18 mouse cellular contexts compared by ENCODE assay signal in the genomic region with DNA sequence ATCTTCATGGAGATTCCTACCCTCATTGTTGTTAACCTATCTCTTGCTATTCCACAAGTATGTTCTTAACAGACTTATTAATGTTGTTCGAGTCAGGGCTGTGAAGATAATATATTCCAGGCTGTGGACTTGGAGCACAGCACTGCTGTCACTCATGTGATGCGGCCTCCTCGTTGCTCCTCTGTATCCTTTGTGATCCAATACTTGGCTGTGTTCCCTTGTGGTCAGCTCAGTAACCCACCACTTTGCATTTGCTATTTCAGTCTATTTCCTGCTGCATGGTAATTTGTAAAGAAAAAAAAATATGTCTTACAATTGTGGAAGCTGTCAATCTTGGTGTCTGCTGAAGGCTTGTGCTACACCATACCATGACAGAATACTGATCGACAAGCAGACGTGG. TPM values are rescaled to one million over a fixed set of nuclear protein-coding genes. Genes with fewer than 3 reads are reported as not detected.
A peak's percentile ranks its signal among the peaks of the same experiment; 100 is the strongest.
DNase-seq lines count a peak whose midpoint lies in the region; ATAC-seq lines count a peak whose summit lies in the region.
"Had no signal": no experiment of that assay in that cellular context is flagged by ENCODE, and none has a peak within 500 bp of the region (broad histone marks: within the 10 kb centered on the region; RNA-seq: fewer than 3 reads in every experiment).

No protein-coding gene starts in this region.

- H3K4me1 ChIP-seq in forebrain, embryonic 16.5 days (replicated peaks; ENCODE audit: control insufficient read depth, insufficient read depth, low read length) = no peaks in the 10 kb centered on the region
- no peaks in the 10 kb centered on the region for H3K4me1 ChIP-seq in forebrain, embryonic 10.5 days
- H3K4me1 ChIP-seq: heart, embryonic 13.5 days; hindbrain, embryonic 12.5 days; midbrain, embryonic 12.5 days had no signal

- peak; percentile 70; the same call in 1 of the 2 replicates for ATAC-seq in forebrain, embryonic 16.5 days
- peak; percentile 83 for ATAC-seq in megakaryocyte progenitor cell, adult 5-6 weeks (replicated peaks; ENCODE audit: poor library complexity)

- no peak overlapping the region for H3K9ac ChIP-seq in forebrain, embryonic 16.5 days (replicated peaks; ENCODE audit: low read depth, low read length)
- H3K9ac ChIP-seq: heart, embryonic 13.5 days; hindbrain, embryonic 12.5 days; midbrain, embryonic 12.5 days had no signal

- no peaks in the 10 kb centered on the region for H3K27me3 ChIP-seq in forebrain, embryonic 16.5 days (replicated peaks; ENCODE audit: control insufficient read depth, insufficient read depth, low read length)
- H3K27me3 ChIP-seq in forebrain, embryonic 10.5 days (ENCODE audit: poor library complexity, severe bottlenecking) = no peaks in the 10 kb centered on the region
- H3K27me3 ChIP-seq: heart, embryonic 13.5 days; hindbrain, embryonic 12.5 days; midbrain, embryonic 12.5 days had no signal

- no peak overlapping the region for H3K4me3 ChIP-seq in forebrain, embryonic 16.5 days (replicated peaks; ENCODE audit: low read length)
- H3K4me3 ChIP-seq in forebrain, embryonic 10.5 days = no peak overlapping the region
- H3K4me3 ChIP-seq: heart, embryonic 13.5 days; hindbrain, embryonic 12.5 days; midbrain, embryonic 12.5 days had no signal

- WGBS in forebrain, embryonic 16.5 days = 54% methylated on average over 5 of the region's 5 CpGs
- WGBS in forebrain, embryonic 10.5 days = 89% methylated on average over 5 of the region's 5 CpGs

- no peak for DNase-seq in forebrain, embryonic 10.5 days (ENCODE audit: extremely low spot score, low spot score)
- DNase-seq in 3T3-L1 (ENCODE audit: low read depth, low spot score) = peak; percentile 63
- DNase-seq in NIH3T3 (ENCODE audit: low read depth) = peak; percentile 13
- DNase-seq in spleen, postnatal 14 days (ENCODE audit: low spot score in 2 of 2) = no peak
- no peak for DNase-seq in gastrocnemius, postnatal 36 days
- DNase-seq: adrenal gland, postnatal 25 days; cerebellum, adult 11 months; cerebellum, adult 9-11 months; heart, postnatal 14 days; kidney, adult 18-20 months; kidney, postnatal 10 days; layer of hippocampus, postnatal 36 days had no signal

- H3K9me3 ChIP-seq in forebrain, embryonic 16.5 days (ENCODE audit: control insufficient read depth, low read length) = no peaks in the 10 kb centered on the region
- no peaks in the 10 kb centered on the region for H3K9me3 ChIP-seq in forebrain, embryonic 10.5 days
- H3K9me3 ChIP-seq: heart, embryonic 13.5 days; hindbrain, embryonic 12.5 days; midbrain, embryonic 12.5 days had no signal

- H3K4me2 ChIP-seq in forebrain, embryonic 16.5 days (ENCODE audit: low read length) = no peak overlapping the region
- H3K4me2 ChIP-seq: heart, embryonic 13.5 days; hindbrain, embryonic 12.5 days; midbrain, embryonic 12.5 days had no signal

- no peaks in the 10 kb centered on the region for H3K36me3 ChIP-seq in forebrain, embryonic 16.5 days (ENCODE audit: control insufficient read depth, insufficient read depth)
- no peaks in the 10 kb centered on the region for H3K36me3 ChIP-seq in forebrain, embryonic 10.5 days (replicated peaks)
- H3K36me3 ChIP-seq: heart, embryonic 13.5 days; hindbrain, embryonic 12.5 days; midbrain, embryonic 12.5 days had no signal

- intact Hi-C loops in gastrocnemius, postnatal 36 days (cut with DNase I) = no loop called here

- no peak overlapping the region for H3K27ac ChIP-seq in forebrain, embryonic 16.5 days (ENCODE audit: low read length)
- no peak overlapping the region for H3K27ac ChIP-seq in forebrain, embryonic 10.5 days
- H3K27ac ChIP-seq: heart, embryonic 13.5 days; hindbrain, embryonic 12.5 days; macrophage; midbrain, embryonic 12.5 days had no signal

RNA-seq across cellular contexts. Expression of gene Snrpb2, which starts 49.8 kb away (rescaled TPM):
- 58.7 and 69.8 TPM in 2 replicates for polyA plus RNA-seq in forebrain, embryonic 16.5 days (2015; fragmentation: Nextera tagmentation; extraction: Ambion mirVana)
- polyA plus RNA-seq in forebrain, embryonic 10.5 days (2016; fragmentation: Nextera tagmentation; extraction: Ambion mirVana) = 102 and 106 TPM in 2 replicates
- total RNA-seq in megakaryocyte progenitor cell, adult 5-6 weeks (2015) = 120 and 156 TPM in 2 replicates
- 118 and 121 TPM in 2 replicates for total RNA-seq in megakaryocyte progenitor cell, adult 5-6 weeks (2017)
- 10 to 100 TPM; 13.2 to 18.0 TPM for total RNA-seq in gastrocnemius, postnatal 36 days (2021)

Comparison
In these comparisons a context has a peak if more than half of its experiments do, and no peak if none do; other contexts are left out.
1. DNase-seq: peak in 3T3-L1 (single experiment) and NIH3T3 (single experiment); none in forebrain, embryonic 10.5 days (single experiment), spleen, postnatal 14 days (0 of 2) and gastrocnemius, postnatal 36 days (0 of 2).
2. RNA of gene Snrpb2, which starts 49.8 kb away (total RNA-seq): 118 to 156 TPM in megakaryocyte progenitor cell, adult 5-6 weeks; 13.2 to 18.0 TPM in gastrocnemius, postnatal 36 days; every median in the first group is over 4 times any median in the second.